Mouse (Mus musculus) stomach, embryonic 16.5 days (tissue): ENCODE measurements at regions not wholly inside any gene's neighbourhood (a gene's known extent, or its start where the extent isn't known, plus 50 kb on each side); places are given as distances from the start of the nearest gene placed in this dataset.

Source experiments
- ATAC-seq: fragments of 200-750 bp; cut with Nextera tagmentation; 2 replicates; pipeline ENCODE4 v1.8.0; 2017; ENCODE audit warnings: moderate number of reproducible peaks, moderate TSS enrichment; ENCODE audit not compliant: insufficient read depth, low FRiP score
- H3K27ac ChIP-seq: fragments of 300-500 bp; sonication (generic); 2 replicates; pipeline ENCODE4 v1.5.1; 2014; ENCODE audit warnings: low read length
- H3K27me3 ChIP-seq: fragments of 300-500 bp; sonication (generic); 2 replicates; pipeline ENCODE4 v1.6.1; 2014; ENCODE audit warnings: low read length, control low read depth, mixed read lengths; ENCODE audit not compliant: control insufficient read depth, insufficient read depth
- H3K36me3 ChIP-seq: fragments of 300-500 bp; sonication (generic); 2 replicates; pipeline ENCODE4 v1.6.1; 2014; ENCODE audit warnings: low read length; ENCODE audit not compliant: control insufficient read depth, insufficient read depth
- H3K4me1 ChIP-seq: fragments of 300-500 bp; sonication (generic); 2 replicates; pipeline ENCODE4 v1.6.1; 2014; ENCODE audit warnings: low read length, control low read depth, mixed read lengths; ENCODE audit not compliant: control insufficient read depth, insufficient read depth
- H3K4me2 ChIP-seq: fragments of 300-500 bp; sonication (generic); 2 replicates; pipeline ENCODE4 v1.6.1; 2014; ENCODE audit warnings: low read depth, low read length, mixed read lengths
- H3K4me3 ChIP-seq: fragments of 300-500 bp; sonication (generic); replicated peaks from 2 replicates; pipeline ENCODE4 v1.5.1; 2014; ENCODE audit warnings: mild to moderate bottlenecking, low read length
- H3K9ac ChIP-seq: fragments of 300-500 bp; sonication (generic); 2 replicates; pipeline ENCODE4 v1.6.1; 2014; ENCODE audit warnings: low read length
- H3K9me3 ChIP-seq: fragments of 300-500 bp; sonication (generic); replicated peaks from 2 replicates; pipeline ENCODE4 v1.6.1; 2016; ENCODE audit warnings: low read length, control low read depth; ENCODE audit not compliant: control insufficient read depth
- WGBS: fragments of 180-500 bp; shearing (Covaris S2); extraction: QIAGEN DNeasy Blood & Tissue Kit; methylation state at CpG from one replicate; pipeline ENCODE4 v1.1.7; 2014; 5-methylcytosine and 5-hydroxymethylcytosine counted together

DNA sequence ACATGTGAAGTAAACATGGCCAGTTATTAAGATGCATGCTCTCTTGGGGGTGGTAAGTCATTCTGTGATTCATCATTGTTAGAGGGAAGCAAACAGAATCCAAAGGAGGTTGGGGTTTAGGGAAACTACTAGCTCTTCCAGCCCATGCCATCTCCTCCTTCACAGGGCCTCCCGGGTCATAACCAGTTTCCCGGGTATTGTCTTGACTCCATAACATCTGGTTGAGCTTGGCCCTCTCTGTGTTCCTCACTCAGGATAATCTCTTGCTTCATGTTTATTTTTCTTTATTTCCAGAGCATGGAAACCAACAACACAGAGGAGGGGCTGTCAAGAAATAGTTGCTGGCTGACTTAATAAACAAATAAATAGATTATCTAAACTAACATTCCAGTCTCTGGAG, 295.3 kb downstream of the Irx1 start:
- no peak overlapping the region for H3K27ac ChIP-seq
- no peak overlapping the region for H3K4me3 ChIP-seq
- H3K9ac ChIP-seq: no peak overlapping the region
- no peaks in the 10 kb centered on the region for H3K9me3 ChIP-seq
- 56% methylated on average over 2 of the region's 2 CpGs for WGBS
- no peaks in the 10 kb centered on the region for H3K36me3 ChIP-seq
- no peaks in the 10 kb centered on the region for H3K27me3 ChIP-seq
- no peak for ATAC-seq
- H3K4me2 ChIP-seq: no peak overlapping the region
- 0 out of 2 replicates have a peak, but pooled peaks cover 3% of the 10 kb centered on the region for H3K4me1 ChIP-seq

DNA sequence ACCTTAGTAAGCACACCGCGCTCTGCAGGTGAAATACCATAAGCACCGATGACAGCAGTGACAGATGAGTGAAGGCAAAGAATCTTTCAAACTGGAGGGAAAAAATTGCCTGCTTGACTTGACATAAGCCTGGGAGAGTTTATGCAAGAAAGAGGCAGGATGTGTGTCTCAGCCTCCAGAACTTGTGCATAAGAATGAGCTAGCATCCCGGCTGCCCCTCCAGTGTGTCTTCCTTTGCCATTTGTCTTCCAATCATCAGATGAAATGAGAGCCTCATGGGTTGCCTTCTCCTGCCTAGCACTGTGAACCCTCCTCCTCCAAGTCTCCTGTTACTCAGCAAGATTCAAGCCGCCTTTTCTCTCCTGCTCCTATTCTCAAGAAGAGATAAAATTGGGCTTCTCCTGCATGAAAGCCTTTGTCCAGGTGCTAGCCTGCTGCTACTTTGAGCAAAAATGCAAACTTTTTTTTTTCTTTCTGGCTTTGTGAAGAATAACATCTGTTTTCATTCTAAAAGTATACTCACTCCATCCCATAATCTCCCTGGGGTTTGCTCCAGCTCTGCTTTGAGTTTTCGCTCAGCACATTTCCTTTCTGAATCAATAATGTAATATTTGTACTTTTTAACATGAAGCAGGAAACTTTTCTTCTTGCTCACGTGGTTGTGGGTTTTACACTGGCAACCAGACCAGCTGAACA, 298.2 kb downstream of the Irx1 start:
- WGBS: 38% methylated on average over 7 of the region's 7 CpGs
- Histone ChIP-seq H3K4me3 (no peak overlapping the region), H3K36me3 (no peaks in the 10 kb centered on the region), H3K9me3 (no peaks in the 10 kb centered on the region), H3K9ac (no peak overlapping the region), H3K27me3 (no peaks in the 10 kb centered on the region), H3K4me1 (0 out of 2 replicates have a peak, but pooled peaks cover 3% of the 10 kb centered on the region), H3K4me2 (no peak overlapping the region), H3K27ac (no peak overlapping the region)
- ATAC-seq: no peak

DNA sequence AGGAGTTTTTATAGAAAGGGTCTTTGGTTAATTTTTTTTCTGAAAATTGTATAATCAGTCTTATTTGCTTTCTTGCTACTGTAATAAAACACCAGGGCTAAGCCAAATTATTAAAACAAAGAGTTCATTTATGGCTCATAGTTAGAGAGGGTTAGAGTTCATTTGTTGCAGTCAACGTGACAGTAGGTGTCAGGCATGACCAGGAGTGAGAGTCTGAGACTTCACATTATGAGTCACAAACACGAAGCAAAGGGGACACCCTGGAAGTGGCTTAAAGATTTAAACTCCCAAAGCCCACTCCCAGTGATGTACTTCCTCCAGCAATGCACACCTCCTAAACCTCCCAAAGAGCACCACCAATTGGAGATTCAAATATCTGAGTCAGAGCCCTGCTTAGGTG, 305.6 kb downstream of the Irx1 start:
- Histone ChIP-seq H3K4me2 (no peak overlapping the region), H3K9me3 (no peaks in the 10 kb centered on the region), H3K36me3 (no peaks in the 10 kb centered on the region), H3K9ac (no peak overlapping the region), H3K4me3 (no peak overlapping the region), H3K27me3 (no peaks in the 10 kb centered on the region), H3K27ac (no peak overlapping the region), H3K4me1 (peaks cover 7% of the 10 kb centered on the region; the same call in 1 of the 2 replicates)
- 63% methylated on average over 2 of the region's 2 CpGs for WGBS
- ATAC-seq: no peak

DNA sequence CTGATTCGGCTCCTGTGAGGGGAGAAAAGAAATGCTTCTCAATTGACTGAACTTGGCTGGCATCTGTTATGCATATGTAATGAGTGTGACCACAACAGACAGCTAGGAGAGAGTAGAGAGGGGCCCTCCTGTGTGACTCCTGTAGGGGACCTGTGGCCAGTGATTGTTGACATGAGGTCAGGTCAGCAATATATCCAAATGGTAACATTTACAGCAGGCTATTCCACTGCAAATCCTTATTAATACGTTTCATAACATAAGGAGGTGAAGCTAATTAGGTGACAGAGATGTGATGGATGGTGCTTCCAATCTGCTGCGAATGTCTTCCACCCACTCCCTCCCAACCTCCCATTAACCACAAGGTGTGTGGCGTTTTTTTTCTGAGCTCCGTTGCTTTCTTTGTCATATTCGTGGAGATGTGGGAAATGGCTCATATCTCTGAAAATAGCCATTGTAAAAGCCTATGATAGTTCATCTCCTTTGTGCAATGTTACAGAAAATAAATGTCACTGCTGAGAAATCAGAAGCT, 309.5 kb downstream of the Irx1 start:
- H3K4me1 ChIP-seq: peaks cover 9% of the 10 kb centered on the region; the same call in 1 of the 2 replicates
- H3K27me3 ChIP-seq: no peaks in the 10 kb centered on the region
- H3K27ac ChIP-seq: no peak overlapping the region
- H3K36me3 ChIP-seq: no peaks in the 10 kb centered on the region
- no peak overlapping the region for H3K9ac ChIP-seq
- H3K4me2 ChIP-seq: no peak overlapping the region
- 27% methylated on average over 6 of the region's 6 CpGs for WGBS
- no peak for ATAC-seq
- no peak overlapping the region for H3K4me3 ChIP-seq
- H3K9me3 ChIP-seq: no peaks in the 10 kb centered on the region

DNA sequence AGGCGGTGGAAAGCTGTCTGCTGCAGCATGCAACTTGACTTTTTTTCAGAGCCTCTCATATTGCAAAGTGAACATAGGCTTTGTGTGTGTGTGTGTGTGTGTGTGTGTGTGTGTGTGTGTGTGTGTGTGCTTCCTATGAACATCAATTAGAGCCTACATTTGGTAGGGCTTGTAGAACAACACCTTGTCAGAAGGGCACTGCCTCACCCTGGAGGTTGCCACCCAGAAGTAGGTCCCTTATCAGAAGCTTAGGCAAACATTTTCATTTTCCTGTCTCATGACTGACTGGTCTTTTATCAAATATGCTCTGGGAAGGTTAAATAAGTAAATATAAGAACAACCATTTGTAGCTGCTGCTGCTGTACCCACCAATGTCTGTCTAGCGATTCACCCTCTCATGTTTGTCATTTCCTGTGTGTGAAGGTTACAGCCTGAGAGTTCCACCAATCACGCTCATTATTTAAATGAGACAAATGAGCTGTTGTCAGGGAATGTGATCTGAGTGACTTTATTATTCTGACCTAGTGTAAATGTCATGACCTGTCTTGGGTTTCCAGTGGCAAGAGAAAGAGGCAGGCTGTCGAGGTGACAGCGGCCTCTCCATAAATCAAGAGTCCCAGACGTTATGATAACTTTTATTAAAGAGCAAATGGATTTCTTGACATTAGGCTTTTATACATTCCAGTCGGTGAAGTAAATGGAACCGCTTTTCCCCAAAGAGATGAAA, 310.1 kb downstream of the Irx1 start:
- Histone ChIP-seq H3K4me2 (peak overlapping the region; percentile 11; the same call in 1 of the 2 replicates), H3K36me3 (no peaks in the 10 kb centered on the region)
- peak; percentile 71; the same call in 1 of the 2 replicates for ATAC-seq

DNA sequence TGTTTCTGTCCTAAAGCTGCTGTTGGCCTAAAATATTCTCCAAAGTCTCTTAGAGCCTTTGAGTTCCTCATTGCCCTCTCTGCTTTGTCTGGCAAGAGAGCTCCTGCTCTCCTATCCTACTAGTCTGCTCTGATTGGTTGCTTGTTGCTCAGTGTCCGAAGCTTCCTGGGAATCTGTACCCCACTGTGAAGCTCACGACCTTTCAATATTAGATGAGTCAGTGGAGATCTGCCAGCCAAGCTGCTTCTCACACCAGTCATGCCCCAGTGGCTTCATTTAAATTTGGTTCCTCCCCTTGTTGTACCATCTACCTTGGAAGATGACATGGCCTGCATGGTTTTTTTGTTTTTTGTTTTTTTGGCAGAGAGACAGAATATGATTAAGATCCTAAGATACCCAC, 313.6 kb downstream of the Irx1 start:
- no peaks in the 10 kb centered on the region for H3K9me3 ChIP-seq
- no peak overlapping the region for H3K4me2 ChIP-seq
- no peaks in the 10 kb centered on the region for H3K27me3 ChIP-seq
- H3K27ac ChIP-seq: no peak overlapping the region
- H3K4me1 ChIP-seq: peaks cover 9% of the 10 kb centered on the region; the same call in 1 of the 2 replicates
- no peaks in the 10 kb centered on the region for H3K36me3 ChIP-seq
- ATAC-seq: no peak
- no peak overlapping the region for H3K9ac ChIP-seq
- 51% methylated on average over 2 of the region's 2 CpGs for WGBS
- no peak overlapping the region for H3K4me3 ChIP-seq

More for the DNA sequence above, 310.1 kb downstream of the Irx1 start:
- Histone ChIP-seq H3K27me3 (no peaks in the 10 kb centered on the region), H3K4me3 (no peak overlapping the region), H3K9me3 (no peaks in the 10 kb centered on the region), H3K27ac (no peak overlapping the region), H3K9ac (no peak overlapping the region), H3K4me1 (peaks cover 9% of the 10 kb centered on the region; the same call in 1 of the 2 replicates)
- 20% methylated on average over 8 of the region's 8 CpGs for WGBS

DNA sequence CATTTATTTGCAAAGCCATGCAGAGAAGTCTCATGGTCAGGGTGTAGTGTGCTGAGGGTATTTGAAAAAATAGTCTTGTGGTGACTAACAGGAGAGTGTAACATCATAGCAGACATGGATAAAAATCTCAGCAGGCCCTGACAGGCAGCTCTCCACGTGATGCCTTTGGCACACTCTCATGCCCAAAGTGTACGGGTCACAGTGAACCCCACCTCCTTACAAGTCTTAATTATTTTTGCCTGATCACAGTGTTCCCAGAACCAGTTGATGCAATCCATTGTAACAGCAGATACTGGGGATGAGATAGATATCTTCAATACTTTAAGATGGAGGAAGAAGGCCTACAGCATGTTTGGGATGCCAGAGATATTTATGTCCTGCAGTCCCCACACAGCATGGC, 314.5 kb downstream of the Irx1 start:
- peaks cover 9% of the 10 kb centered on the region; the same call in 1 of the 2 replicates for H3K4me1 ChIP-seq
- no peaks in the 10 kb centered on the region for H3K27me3 ChIP-seq
- no peak overlapping the region for H3K9ac ChIP-seq
- WGBS: 69% methylated on average over 2 of the region's 2 CpGs
- H3K36me3 ChIP-seq: no peaks in the 10 kb centered on the region
- no peak for ATAC-seq
- H3K27ac ChIP-seq: no peak overlapping the region
- H3K9me3 ChIP-seq: no peaks in the 10 kb centered on the region
- H3K4me3 ChIP-seq: no peak overlapping the region
- H3K4me2 ChIP-seq: no peak overlapping the region

DNA sequence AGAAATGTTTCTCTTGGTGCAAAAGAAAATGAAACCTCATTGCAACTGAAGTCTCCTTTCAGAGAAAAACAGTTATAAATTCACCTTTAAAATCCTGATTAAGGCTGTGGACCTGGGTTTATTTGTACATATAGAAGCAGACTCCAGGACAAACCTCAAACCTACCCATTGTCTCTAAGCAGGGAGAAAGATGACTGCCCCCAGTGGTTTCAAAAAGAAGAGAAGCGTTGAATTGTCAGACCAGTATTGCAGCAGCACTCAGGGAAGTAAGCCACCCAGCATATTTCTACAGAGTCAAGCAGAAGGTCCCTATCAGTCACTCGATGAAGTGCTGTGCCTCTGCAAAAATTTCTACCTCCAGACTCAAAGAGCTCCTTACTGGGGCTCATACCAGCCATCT, 332.1 kb downstream of the Irx1 start:
- Histone ChIP-seq H3K27me3 (no peaks in the 10 kb centered on the region), H3K27ac (no peak overlapping the region), H3K4me2 (no peak overlapping the region), H3K4me1 (no peaks in the 10 kb centered on the region), H3K4me3 (no peak overlapping the region), H3K36me3 (no peaks in the 10 kb centered on the region), H3K9ac (no peak overlapping the region), H3K9me3 (no peaks in the 10 kb centered on the region)
- no peak for ATAC-seq
- 55% methylated on average over 2 of the region's 2 CpGs for WGBS

DNA sequence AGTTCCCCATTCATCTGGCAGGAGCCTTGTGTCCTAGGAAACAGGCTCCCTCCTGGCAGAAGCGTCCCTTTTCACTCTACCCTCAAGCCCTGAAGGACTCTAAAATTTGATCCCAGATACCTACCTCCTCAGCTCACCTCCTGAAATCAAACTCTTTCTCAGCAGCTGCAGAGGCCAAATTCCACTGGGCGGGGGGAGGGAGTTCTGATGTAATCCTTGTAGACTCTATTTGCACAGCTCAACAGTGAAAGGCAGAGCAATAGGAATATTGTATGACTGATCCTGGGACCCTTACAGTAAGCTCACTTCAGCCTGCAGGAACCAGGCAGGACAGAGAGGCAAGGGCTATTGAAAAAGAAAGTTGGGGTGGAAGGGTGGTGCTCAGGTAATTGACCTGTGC, 346.3 kb downstream of the Irx1 start:
- Histone ChIP-seq H3K9ac (no peak overlapping the region), H3K27ac (no peak overlapping the region), H3K36me3 (no peaks in the 10 kb centered on the region), H3K27me3 (no peaks in the 10 kb centered on the region), H3K4me3 (no peak overlapping the region), H3K4me2 (no peak overlapping the region), H3K9me3 (no peaks in the 10 kb centered on the region), H3K4me1 (no peaks in the 10 kb centered on the region)
- WGBS: 24% methylated on average over 2 of the region's 2 CpGs
- peak; percentile 71; the same call in 1 of the 2 replicates for ATAC-seq
